Mouse (Mus musculus) heart, postnatal 0 days (tissue): ENCODE results near the gene Vps33a. TPM values are rescaled to one million over a fixed set of nuclear protein-coding genes. Genes with fewer than 3 reads are reported as not detected.
"Not testable (repeated sequence)": the region's sequence is repeated elsewhere in the genome, so short reads cannot be mapped to it uniquely, and the experiment has no call there.

Source experiments
- ATAC-seq: fragments of 200-750 bp; cut with Nextera tagmentation; 2 replicates; pipeline ENCODE4 v1.8.0; 2017; ENCODE audit warnings: low read depth, moderate number of reproducible peaks, moderate library complexity; ENCODE audit not compliant: insufficient read depth
- DNase-seq: peaks from one replicate; pipeline ENCODE4 v3.0.0-alpha.2; 2016; ENCODE audit warnings: low spot score
- H3K27ac ChIP-seq: fragments of 300-500 bp; sonication (generic); 2 replicates; pipeline ENCODE4 v1.5.1; 2014; ENCODE audit warnings: low read depth, mild to moderate bottlenecking
- H3K27me3 ChIP-seq: fragments of 300-500 bp; sonication (generic); 2 replicates; pipeline ENCODE4 v1.6.1; 2014; ENCODE audit warnings: low read length, mixed read lengths; ENCODE audit not compliant: control insufficient read depth, insufficient read depth
- H3K36me3 ChIP-seq: fragments of 300-500 bp; sonication (generic); replicated peaks from 2 replicates; pipeline ENCODE4 v1.6.1; 2014; ENCODE audit warnings: low read length, mixed read lengths; ENCODE audit not compliant: control insufficient read depth, insufficient read depth
- H3K4me1 ChIP-seq: fragments of 300-500 bp; sonication (generic); 2 replicates; pipeline ENCODE4 v1.6.1; 2014; ENCODE audit warnings: antibody characterized with exemption; ENCODE audit not compliant: control insufficient read depth, insufficient read depth
- H3K4me2 ChIP-seq: fragments of 300-500 bp; sonication (generic); 2 replicates; pipeline ENCODE4 v1.6.1; 2014; ENCODE audit warnings: low read depth, mild to moderate bottlenecking, low read length, moderate library complexity
- H3K4me3 ChIP-seq: fragments of 300-500 bp; sonication (generic); 2 replicates; pipeline ENCODE4 v1.5.1; 2014; ENCODE audit warnings: low read depth, low read length
- H3K9ac ChIP-seq: fragments of 300-500 bp; sonication (generic); replicated peaks from 2 replicates; pipeline ENCODE4 v1.6.1; 2014; ENCODE audit warnings: low read depth, low read length, mixed read lengths
- H3K9me3 ChIP-seq: fragments of 300-500 bp; sonication (generic); replicated peaks from 2 replicates; pipeline ENCODE4 v1.6.1; 2016; ENCODE audit warnings: low read length; ENCODE audit not compliant: control insufficient read depth
- CTCF ChIP-seq: IDR thresholded peaks from 2 replicates; pipeline ENCODE4 v1.5.1; 2016; ENCODE audit warnings: antibody characterized with exemption, control low read depth, low read depth
- EP300 ChIP-seq: IDR thresholded peaks from 2 replicates; pipeline ENCODE4 v1.6.1; 2016; ENCODE audit warnings: antibody characterized with exemption, low read depth
- WGBS: fragments of 180-500 bp; shearing (Covaris S2); extraction: QIAGEN DNeasy Blood & Tissue Kit; methylation state at CpG from one replicate; pipeline ENCODE4 v1.1.7; 2014; 5-methylcytosine and 5-hydroxymethylcytosine counted together
- polyA plus RNA-seq: library from polyadenylated mRNA; unstranded; fragments of >200 nt; fragmentation: Nextera tagmentation; extraction: Ambion mirVana; gene quantifications from 2 replicates; pipeline ENCODE4 v1.2.1, GENCODE M21; 2015
- total RNA-seq: library from RNA; depleted of rRNA; stranded (reverse); fragments of >200 nt; gene quantifications from 2 replicates; pipeline ENCODE4 v1.2.3, GENCODE M21; 2014; ENCODE audit warnings: low replicate concordance

Vps33a gene
- total and polyA plus RNA-seq, 2 experiments from 2014 or later = 17.5 to 42.7 TPM

DNA sequence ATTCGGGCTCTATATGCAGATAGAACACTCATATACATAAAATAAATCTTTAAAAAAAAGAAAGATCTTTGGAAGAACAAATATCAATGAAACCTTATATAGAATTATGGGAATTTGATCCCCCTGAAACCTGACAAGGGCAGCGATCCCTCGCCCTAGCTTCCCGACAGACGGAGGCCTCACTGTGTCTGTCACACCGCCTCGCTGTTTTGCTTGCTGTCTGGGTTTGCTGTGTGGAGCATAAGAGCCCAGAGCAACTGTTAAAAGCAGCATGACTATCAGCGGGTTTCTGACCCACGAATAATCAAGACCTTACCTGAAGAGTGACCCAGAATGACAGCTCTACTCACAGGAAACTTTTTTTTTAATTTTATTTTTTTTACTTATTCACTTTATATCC is 52.2 kb downstream of the Vps33a start:
- WGBS = 86% methylated on average over 9 of the region's 9 CpGs
- Histone ChIP-seq H3K9ac (no peak overlapping the region), H3K36me3 (peaks cover 42% of the 10 kb centered on the region), H3K9me3 (no peaks in the 10 kb centered on the region), H3K27ac (no peak overlapping the region), H3K27me3 (no peaks in the 10 kb centered on the region), H3K4me3 (no peak overlapping the region), H3K4me2 (no peak overlapping the region), H3K4me1 (0 out of 2 replicates have a peak, but pooled peaks cover 9% of the 10 kb centered on the region)
- no peak for TF ChIP-seq EP300
- TF ChIP-seq CTCF = no peak
- DNase-seq = no peak
- ATAC-seq = no peak

DNA sequence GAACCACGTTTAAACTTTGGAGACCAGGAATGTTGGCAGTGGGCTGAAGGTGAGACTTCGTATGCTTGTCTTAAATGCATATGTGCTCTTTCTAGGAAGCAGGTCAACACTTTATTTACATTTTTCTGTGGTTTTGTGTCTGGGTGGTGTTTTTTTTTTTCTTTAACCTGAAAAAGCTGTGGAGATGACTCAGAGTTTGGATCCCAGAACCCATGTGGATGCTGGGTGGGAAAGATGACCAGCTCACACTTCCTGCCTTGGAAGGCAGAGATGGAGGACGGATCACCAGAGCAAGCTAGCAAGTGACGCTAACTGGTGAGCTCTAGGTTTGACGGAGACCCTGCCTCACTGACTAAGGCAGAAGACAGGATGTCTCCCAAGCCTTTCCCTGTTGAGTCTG is 58.0 kb downstream of the Vps33a start:
- Histone ChIP-seq H3K4me1 (no peaks in the 10 kb centered on the region), H3K4me3 (no peak overlapping the region), H3K27ac (no peak overlapping the region), H3K4me2 (no peak overlapping the region), H3K9ac (no peak overlapping the region), H3K36me3 (peaks cover 63% of the 10 kb centered on the region), H3K9me3 (no peaks in the 10 kb centered on the region), H3K27me3 (no peaks in the 10 kb centered on the region)
- ATAC-seq (no peak), DNase-seq (no peak)
- WGBS = 89% methylated on average over 5 of the region's 5 CpGs
- TF ChIP-seq CTCF (no peak), EP300 (no peak)

DNA sequence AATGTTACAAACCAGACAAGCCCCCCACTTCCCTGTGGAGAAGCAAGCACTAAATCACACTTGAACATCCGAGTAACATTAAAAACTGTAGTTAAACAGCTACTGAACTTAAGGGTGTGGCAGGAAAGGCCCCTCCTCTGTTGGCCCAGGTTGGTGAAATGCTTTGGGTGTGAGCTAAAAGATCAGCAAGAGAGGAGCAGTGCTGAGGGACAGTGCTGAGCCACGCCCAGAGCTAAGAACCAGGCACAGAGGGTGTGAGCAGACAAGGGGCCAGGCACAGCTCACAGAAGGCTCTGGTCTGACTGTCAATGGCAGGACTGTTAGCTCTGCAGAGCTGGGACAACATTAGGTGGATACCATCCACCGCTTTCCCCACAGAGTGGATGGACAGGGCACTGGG is 60.7 kb downstream of the Vps33a start:
- no peak for DNase-seq
- no peak for ATAC-seq
- peaks cover 14% of the 10 kb centered on the region for H3K4me1 ChIP-seq
- WGBS = 72% methylated on average over 3 of the region's 3 CpGs
- no peak overlapping the region for H3K4me3 ChIP-seq
- H3K36me3 ChIP-seq = peaks cover 38% of the 10 kb centered on the region
- TF ChIP-seq EP300 (no peak), CTCF (no peak)
- 0 out of 2 replicates have a peak overlapping the region, but pooled peaks have one; percentile 4 for H3K9ac ChIP-seq
- no peaks in the 10 kb centered on the region for H3K9me3 ChIP-seq
- H3K4me2 ChIP-seq = no peak overlapping the region
- no peak overlapping the region for H3K27ac ChIP-seq
- H3K27me3 ChIP-seq = peaks cover 21% of the 10 kb centered on the region

DNA sequence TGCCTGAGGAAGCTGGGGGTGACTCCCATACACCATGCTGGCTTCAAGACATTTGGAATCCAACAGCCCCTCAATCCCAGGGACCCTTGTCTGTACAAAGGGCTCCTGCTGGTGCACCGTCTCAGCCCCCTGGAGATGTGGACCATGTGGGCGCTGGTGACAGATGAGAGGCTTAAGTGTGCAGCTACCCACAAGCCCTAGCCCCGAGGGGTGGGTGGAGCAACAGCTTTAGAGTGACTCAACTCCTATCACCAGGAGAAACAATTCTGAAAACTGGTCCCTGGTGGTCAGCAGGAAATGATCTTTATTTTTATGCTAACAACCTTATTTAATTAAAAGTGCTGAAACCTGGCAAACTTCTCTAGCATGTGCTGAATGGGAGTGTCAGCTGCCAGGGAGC is 61.4 kb downstream of the Vps33a start:
- Histone ChIP-seq H3K36me3 (peaks cover 31% of the 10 kb centered on the region), H3K4me1 (peaks cover 14% of the 10 kb centered on the region), H3K27me3 (peaks cover 28% of the 10 kb centered on the region)
- not testable (repeated sequence) for H3K9ac ChIP-seq, H3K9me3 ChIP-seq, DNase-seq, ATAC-seq, H3K4me3 ChIP-seq, H3K4me2 ChIP-seq, H3K27ac ChIP-seq
- 81% methylated on average over 3 of the region's 3 CpGs for WGBS

DNA sequence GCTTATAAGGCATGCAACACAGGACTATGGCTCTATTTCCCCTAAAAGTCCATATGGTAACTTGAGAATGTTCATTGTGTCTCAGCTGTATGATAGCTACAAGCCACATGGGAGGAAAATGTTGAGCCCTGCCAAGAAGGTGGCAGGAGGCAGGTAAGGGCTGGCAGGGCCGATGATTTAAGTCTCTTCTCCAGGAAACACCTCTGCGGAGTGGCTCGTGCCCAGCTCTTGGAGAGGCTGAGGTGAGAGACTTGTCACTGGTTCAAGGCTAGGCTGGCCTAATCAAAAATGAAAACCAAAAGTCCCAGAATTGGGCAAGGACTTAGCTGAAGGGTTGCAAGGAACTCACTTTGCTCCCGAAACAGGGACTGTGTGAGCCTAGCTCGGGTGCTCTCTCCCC is 62.7 kb downstream of the Vps33a start, which contains the start of gene B3gnt4:
TSS of gene B3gnt4 (plus strand) at position 301 of the 400 bp plus-strand sequence.
- Histone ChIP-seq H3K9me3 (no peaks in the 10 kb centered on the region), H3K4me1 (peaks cover 14% of the 10 kb centered on the region), H3K4me3 (no peak within 1 kb of the TSS), H3K4me2 (no peak within 1 kb of the TSS), H3K36me3 (peaks cover 18% of the 10 kb centered on the region), H3K9ac (no peak within 1 kb of the TSS), H3K27me3 (peaks cover 28% of the 10 kb centered on the region), H3K27ac (no peak within 1 kb of the TSS)
- 85% methylated on average over 5 of the region's 5 CpGs for WGBS
- ATAC-seq (no peak), DNase-seq (no peak)
- TF ChIP-seq CTCF = no peak
- no peak for TF ChIP-seq EP300

DNA sequence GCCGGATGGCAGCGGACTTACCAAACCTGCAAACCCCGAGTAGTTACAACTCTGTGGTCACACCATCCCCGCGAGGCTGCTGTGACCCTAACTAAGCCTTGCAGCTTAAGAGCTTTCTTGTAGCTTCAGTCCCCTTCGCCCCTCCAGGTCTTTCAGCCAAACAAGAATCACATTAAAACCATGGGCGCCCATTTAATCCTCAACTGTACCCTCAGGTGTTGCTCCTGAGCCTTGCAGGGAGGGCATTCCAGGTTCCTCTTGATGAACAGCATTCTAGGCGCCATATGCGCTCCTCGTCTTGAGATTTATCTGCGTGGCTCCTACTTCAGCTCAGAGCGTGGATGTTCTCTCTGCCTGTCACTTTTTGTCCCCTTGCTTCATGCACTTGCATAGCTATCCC is 63.9 kb downstream of the Vps33a start:
- peak overlapping the region; percentile 79 for H3K4me2 ChIP-seq
- 9% methylated on average over 12 of the region's 12 CpGs for WGBS
- H3K4me3 ChIP-seq = peak overlapping the region; percentile 55
- H3K4me1 ChIP-seq = peaks cover 14% of the 10 kb centered on the region
- no peaks in the 10 kb centered on the region for H3K9me3 ChIP-seq
- ATAC-seq = no peak
- peaks cover 8% of the 10 kb centered on the region; the same call in 1 of the 2 replicates for H3K36me3 ChIP-seq
- H3K27me3 ChIP-seq = peaks cover 28% of the 10 kb centered on the region
- H3K9ac ChIP-seq = peak overlapping the region; percentile 43; the same call in 1 of the 2 replicates
- TF ChIP-seq CTCF (no peak), EP300 (no peak)
- no peak overlapping the region for H3K27ac ChIP-seq
- no peak for DNase-seq
